15 mouse cellular contexts compared by ENCODE assay signal in genomic region chr1:61407201-61407600, GRCm38 (mm10).
A peak's percentile ranks its signal among the peaks of the same experiment; 100 is the strongest.
DNase-seq lines count a peak whose midpoint lies in the region; ATAC-seq and TF ChIP-seq lines count a peak whose summit lies in the region.
"Had no signal": no experiment of that assay in that cellular context is flagged by ENCODE, and none has a peak within 500 bp of the region (broad histone marks: within the 10 kb centered on the region; RNA-seq: fewer than 3 reads in every experiment).

No protein-coding gene starts in this region.

- ATAC-seq in forebrain, embryonic 13.5 days: peak; percentile 69; the same call in 1 of the 2 replicates
- no peak; the same call in 1 of the 2 replicates for ATAC-seq in forebrain, embryonic 15.5 days (replicated peaks)
- 0 out of 2 replicates have a peak, but pooled peaks have one; percentile 45 for ATAC-seq in midbrain, embryonic 13.5 days
- 0 out of 2 replicates have a peak, but pooled peaks have one; percentile 6 for ATAC-seq in limb, embryonic 11.5 days (ENCODE audit: insufficient number of reproducible peaks, low FRiP score, low TSS enrichment, low read depth)

- no peak overlapping the region for H3K4me3 ChIP-seq in forebrain, embryonic 13.5 days
- no peak overlapping the region for H3K4me3 ChIP-seq in forebrain, embryonic 15.5 days
- H3K4me3 ChIP-seq in midbrain, embryonic 13.5 days (replicated peaks): no peak overlapping the region
- H3K4me3 ChIP-seq in midbrain, embryonic 10.5 days: no peak overlapping the region
- no peak overlapping the region for H3K4me3 ChIP-seq in limb, embryonic 11.5 days (ENCODE audit: low read depth, low read length)
- no peak overlapping the region for H3K4me3 ChIP-seq in gastrocnemius, adult 2 months
- H3K4me3 ChIP-seq: heart, embryonic 15.5 days; liver, embryonic 15.5 days had no signal

- intact Hi-C loops in gastrocnemius, adult 2 months (cut with DNase I): no loop called here

- no peaks in the 10 kb centered on the region for H3K9me3 ChIP-seq in forebrain, embryonic 13.5 days (replicated peaks)
- no peaks in the 10 kb centered on the region for H3K9me3 ChIP-seq in forebrain, embryonic 15.5 days
- no peaks in the 10 kb centered on the region for H3K9me3 ChIP-seq in midbrain, embryonic 13.5 days
- no peaks in the 10 kb centered on the region for H3K9me3 ChIP-seq in midbrain, embryonic 10.5 days (replicated peaks)
- no peaks in the 10 kb centered on the region for H3K9me3 ChIP-seq in limb, embryonic 11.5 days (ENCODE audit: control insufficient read depth, low read length)
- H3K9me3 ChIP-seq: heart, embryonic 15.5 days; liver, embryonic 15.5 days had no signal

- no peak overlapping the region for H3K4me2 ChIP-seq in forebrain, embryonic 13.5 days
- no peak overlapping the region for H3K4me2 ChIP-seq in forebrain, embryonic 15.5 days (replicated peaks)
- H3K4me2 ChIP-seq in midbrain, embryonic 13.5 days (replicated peaks): no peak overlapping the region
- H3K4me2 ChIP-seq in limb, embryonic 11.5 days (ENCODE audit: low read depth, severe bottlenecking): no peak overlapping the region
- H3K4me2 ChIP-seq: heart, embryonic 15.5 days; liver, embryonic 15.5 days; midbrain, embryonic 11.5 days had no signal

- no peak for DNase-seq in midbrain, embryonic 10.5 days (ENCODE audit: low spot score)
- peak; percentile 67 for DNase-seq in limb, embryonic 11.5 days (ENCODE audit: low spot score)
- DNase-seq in gastrocnemius, adult 2 months: no peak
- no peak for DNase-seq in cerebellum, postnatal 25 days
- DNase-seq: cerebellum, adult 18-20 months; heart, adult 18-20 months; left cerebral cortex, postnatal 4 days; lung, postnatal 14 days; thymus, adult 18-20 months had no signal

- H3K27me3 ChIP-seq in forebrain, embryonic 13.5 days: no peaks in the 10 kb centered on the region
- no peaks in the 10 kb centered on the region for H3K27me3 ChIP-seq in forebrain, embryonic 15.5 days
- no peaks in the 10 kb centered on the region for H3K27me3 ChIP-seq in midbrain, embryonic 13.5 days
- H3K27me3 ChIP-seq in midbrain, embryonic 10.5 days (ENCODE audit: low read depth, poor library complexity, severe bottlenecking): no peaks in the 10 kb centered on the region
- H3K27me3 ChIP-seq in limb, embryonic 11.5 days (ENCODE audit: control insufficient read depth, insufficient read depth, low read length): no peaks in the 10 kb centered on the region
- H3K27me3 ChIP-seq: heart, embryonic 15.5 days; liver, embryonic 15.5 days had no signal

- peaks cover 22% of the 10 kb centered on the region for H3K4me1 ChIP-seq in forebrain, embryonic 13.5 days
- 0 out of 2 replicates have a peak, but pooled peaks cover 10% of the 10 kb centered on the region for H3K4me1 ChIP-seq in forebrain, embryonic 15.5 days
- H3K4me1 ChIP-seq in midbrain, embryonic 13.5 days (replicated peaks): no peaks in the 10 kb centered on the region; the same call in 1 of the 2 replicates
- H3K4me1 ChIP-seq in midbrain, embryonic 10.5 days: no peaks in the 10 kb centered on the region
- peaks cover 5% of the 10 kb centered on the region for H3K4me1 ChIP-seq in limb, embryonic 11.5 days (ENCODE audit: control insufficient read depth, insufficient read depth, low read length)
- H3K4me1 ChIP-seq: heart, embryonic 15.5 days; liver, embryonic 15.5 days had no signal

- 18% methylated on average over 9 of the region's 9 CpGs for WGBS in forebrain, embryonic 13.5 days
- 9% methylated on average over 9 of the region's 9 CpGs for WGBS in forebrain, embryonic 15.5 days
- WGBS in midbrain, embryonic 13.5 days: 44% methylated on average over 9 of the region's 9 CpGs
- whole genome bisulfite sequencing in midbrain, embryonic 10.5 days: 55% methylated on average over 9 of the region's 9 CpGs
- 5% methylated on average over 9 of the region's 9 CpGs for WGBS in limb, embryonic 11.5 days

- peak overlapping the region; percentile 31; the same call in 1 of the 2 replicates for H3K27ac ChIP-seq in forebrain, embryonic 13.5 days
- no peak overlapping the region for H3K27ac ChIP-seq in forebrain, embryonic 15.5 days (replicated peaks)
- H3K27ac ChIP-seq in midbrain, embryonic 13.5 days: no peak overlapping the region
- no peak overlapping the region for H3K27ac ChIP-seq in midbrain, embryonic 10.5 days (replicated peaks)
- 0 out of 2 replicates have a peak overlapping the region, but pooled peaks have one; percentile 48 for H3K27ac ChIP-seq in limb, embryonic 11.5 days (replicated peaks; ENCODE audit: low read depth, low read length)
- H3K27ac ChIP-seq in gastrocnemius, adult 2 months: no peak overlapping the region
- H3K27ac ChIP-seq: heart, embryonic 15.5 days; liver, embryonic 15.5 days had no signal

- H3K9ac ChIP-seq in forebrain, embryonic 13.5 days: no peak overlapping the region
- no peak overlapping the region for H3K9ac ChIP-seq in forebrain, embryonic 15.5 days (replicated peaks)
- H3K9ac ChIP-seq in midbrain, embryonic 13.5 days (replicated peaks): no peak overlapping the region
- H3K9ac ChIP-seq in limb, embryonic 11.5 days (ENCODE audit: low read length): no peak overlapping the region
- H3K9ac ChIP-seq: heart, embryonic 15.5 days; liver, embryonic 15.5 days had no signal

- no peak for TF ChIP-seq CTCF in gastrocnemius, adult 2 months (IDR thresholded peaks at IDR 0.05)

- no peaks in the 10 kb centered on the region for H3K36me3 ChIP-seq in forebrain, embryonic 13.5 days (ENCODE audit: poor library complexity, severe bottlenecking)
- H3K36me3 ChIP-seq in forebrain, embryonic 15.5 days: no peaks in the 10 kb centered on the region
- no peaks in the 10 kb centered on the region for H3K36me3 ChIP-seq in midbrain, embryonic 13.5 days
- H3K36me3 ChIP-seq in midbrain, embryonic 10.5 days: no peaks in the 10 kb centered on the region
- H3K36me3 ChIP-seq in limb, embryonic 11.5 days (ENCODE audit: control insufficient read depth, insufficient read depth, low read length): no peaks in the 10 kb centered on the region
- H3K36me3 ChIP-seq: heart, embryonic 15.5 days; liver, embryonic 15.5 days had no signal

Comparison
In these comparisons a context has a peak if more than half of its experiments do, and no peak if none do; other contexts are left out.
1. H3K27ac ChIP-seq: peak in forebrain, embryonic 13.5 days (single experiment) and limb, embryonic 11.5 days (single experiment); none in forebrain, embryonic 15.5 days (single experiment), midbrain, embryonic 13.5 days (single experiment), midbrain, embryonic 10.5 days (single experiment) and gastrocnemius, adult 2 months (single experiment).